Mouse (Mus musculus): ENCODE measurements at regions not wholly inside any gene's neighbourhood (a gene's known extent, or its start where the extent isn't known, plus 50 kb on each side); places are given as distances from the start of the nearest gene placed in this dataset.
A peak's percentile ranks its signal among the peaks of the same experiment; 100 is the strongest.

DNA sequence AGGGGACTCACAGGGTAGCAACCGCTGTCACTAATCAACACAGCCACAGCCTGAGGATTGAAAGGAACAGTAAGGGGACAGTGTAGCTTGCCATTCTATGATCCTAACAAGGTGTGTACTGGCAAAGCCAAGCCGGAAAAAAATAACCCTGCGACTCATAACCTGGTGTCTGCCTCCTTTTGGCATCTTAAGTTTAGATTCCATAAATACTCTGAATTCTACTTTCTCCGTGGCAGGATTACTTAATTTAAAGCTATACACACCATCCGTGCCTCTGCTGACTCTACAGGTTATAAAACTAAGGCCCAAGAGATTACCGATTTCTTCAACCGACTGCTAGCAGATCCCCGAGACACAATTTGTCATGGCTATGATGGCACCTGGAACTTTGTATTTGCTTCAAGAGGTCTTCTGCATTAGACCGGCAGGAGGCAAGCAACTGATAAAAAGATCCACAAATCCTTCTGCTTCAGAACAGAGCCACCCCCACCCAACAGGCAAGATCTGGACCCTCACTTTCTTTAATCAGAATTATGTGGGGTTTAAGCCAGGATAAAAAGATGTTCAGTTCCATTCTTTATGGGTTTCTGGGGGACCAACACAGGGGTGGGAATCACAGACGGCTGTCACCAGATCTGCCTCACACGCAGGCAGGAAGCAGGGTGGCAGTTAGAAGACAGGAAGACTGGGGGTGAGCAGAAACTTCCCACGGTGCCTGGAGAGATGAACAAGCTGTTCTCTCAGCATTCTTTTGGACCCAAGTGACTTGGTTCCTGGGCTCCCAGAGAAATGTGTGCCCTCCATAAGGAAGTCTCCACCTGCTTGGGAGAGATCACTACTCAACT is 120.4 kb downstream of the Sox4 start:
- peak; percentile 22; the same call in 1 of the 2 replicates for TF ChIP-seq CTCF (IDR thresholded peaks at IDR 0.05)
- peak; percentile 77 for TF ChIP-seq EP300 (IDR thresholded peaks at IDR 0.05)

All from lung, postnatal 0 days (tissue).